Mouse (Mus musculus) myocyte (in vitro differentiated cells): ENCODE measurements around the gene Hsd17b2. TPM values are rescaled to one million over a fixed set of nuclear protein-coding genes. Genes with fewer than 3 reads are reported as not detected.

ENCODE experiments used
- H3K27me3 ChIP-seq: one replicate; pipeline ENCODE4 v1.6.1; 2011; ENCODE audit not compliant: control insufficient read depth, insufficient read depth, insufficient read length
- H3K36me3 ChIP-seq: one replicate; pipeline ENCODE4 v1.6.1; 2011; ENCODE audit not compliant: control insufficient read depth, insufficient read depth
- H3K4me2 ChIP-seq: one replicate; pipeline ENCODE4 v1.6.1; 2011; ENCODE audit warnings: low read depth, control low read depth
- H3K4me3 ChIP-seq: one replicate; pipeline ENCODE4 v1.5.1; 2011; ENCODE audit warnings: mild to moderate bottlenecking, control low read depth, moderate library complexity
- H3K79me2 ChIP-seq: one replicate; pipeline ENCODE4 v1.6.1; 2011; ENCODE audit not compliant: control insufficient read depth, insufficient read depth
- H3ac ChIP-seq: one replicate; pipeline ENCODE4 v1.6.1; 2011; ENCODE audit not compliant: control insufficient read depth, insufficient read length
- CEBPB ChIP-seq: IDR thresholded peaks from 2 replicates; pipeline ENCODE4 v1.6.1; 2011; ENCODE audit warnings: mild to moderate bottlenecking, moderate library complexity; ENCODE audit not compliant: poor library complexity, insufficient read depth, severe bottlenecking
- E2F4 ChIP-seq: IDR thresholded peaks from one replicate; pipeline ENCODE4 v1.6.1; 2011; ENCODE audit warnings: mild to moderate bottlenecking, control low read depth, moderate library complexity; ENCODE audit not compliant: insufficient read depth
- MAX ChIP-seq: IDR thresholded peaks from one replicate; pipeline ENCODE4 v1.6.1; 2011; ENCODE audit warnings: low read depth, mild to moderate bottlenecking, control low read depth
- MYOD1 ChIP-seq, 3 experiments: IDR thresholded peaks; one replicate each; pipeline ENCODE4 v1.6.1; 2011; ENCODE audit warnings: control low read depth in 2 of 3, low read depth in 2 of 3, mild to moderate bottlenecking in 2 of 3, moderate library complexity in 1 of 3; ENCODE audit not compliant: insufficient read length in 2 of 3, control insufficient read depth in 1 of 3
- MYOG ChIP-seq, 3 experiments: IDR thresholded peaks; one replicate each; pipeline ENCODE4 v1.6.1; 2011; ENCODE audit warnings: control low read depth in 2 of 3, low read depth in 2 of 3, mild to moderate bottlenecking in 2 of 3; ENCODE audit not compliant: insufficient read length in 2 of 3, control insufficient read depth in 1 of 3, insufficient read depth in 1 of 3
- POLR2A ChIP-seq: IDR thresholded peaks from one replicate; pipeline ENCODE4 v1.6.1; 2011; ENCODE audit warnings: low read depth, mild to moderate bottlenecking, control low read depth, moderate library complexity; ENCODE audit not compliant: insufficient read length
- POLR2AphosphoS2 ChIP-seq: IDR thresholded peaks from one replicate; pipeline ENCODE4 v1.6.1; 2011; ENCODE audit warnings: low read depth, control low read depth; ENCODE audit not compliant: insufficient read length
- REST ChIP-seq: IDR thresholded peaks from one replicate; pipeline ENCODE4 v1.6.1; 2011; ENCODE audit warnings: mild to moderate bottlenecking, control low read depth, moderate library complexity; ENCODE audit not compliant: insufficient read depth, insufficient read length
- SRF ChIP-seq: IDR thresholded peaks from one replicate; pipeline ENCODE4 v1.6.1; 2011; ENCODE audit warnings: low read depth; ENCODE audit not compliant: control insufficient read depth, insufficient read length
- TCF12 ChIP-seq: IDR thresholded peaks from one replicate; pipeline ENCODE4 v1.6.1; 2011; ENCODE audit warnings: mild to moderate bottlenecking, control low read depth; ENCODE audit not compliant: poor library complexity, insufficient read depth, severe bottlenecking
- TCF3 ChIP-seq: IDR thresholded peaks from one replicate; pipeline ENCODE4 v1.6.1; 2011; ENCODE audit warnings: low read depth, control low read depth; ENCODE audit not compliant: insufficient read length
- USF1 ChIP-seq: IDR thresholded peaks from one replicate; pipeline ENCODE4 v1.6.1; 2011; ENCODE audit warnings: low read depth, mild to moderate bottlenecking, control low read depth, moderate library complexity
- polyA plus RNA-seq: library from polyadenylated mRNA; unstranded; fragments of >200 nt; fragmentation: generic; extraction: Trizol; gene quantifications from one replicate; pipeline ENCODE4 v1.2.1, GENCODE M21; 2012; ENCODE audit warnings: missing spikeins

Hsd17b2 gene
- polyA plus RNA-seq, 1 experiment: not detected

DNA sequence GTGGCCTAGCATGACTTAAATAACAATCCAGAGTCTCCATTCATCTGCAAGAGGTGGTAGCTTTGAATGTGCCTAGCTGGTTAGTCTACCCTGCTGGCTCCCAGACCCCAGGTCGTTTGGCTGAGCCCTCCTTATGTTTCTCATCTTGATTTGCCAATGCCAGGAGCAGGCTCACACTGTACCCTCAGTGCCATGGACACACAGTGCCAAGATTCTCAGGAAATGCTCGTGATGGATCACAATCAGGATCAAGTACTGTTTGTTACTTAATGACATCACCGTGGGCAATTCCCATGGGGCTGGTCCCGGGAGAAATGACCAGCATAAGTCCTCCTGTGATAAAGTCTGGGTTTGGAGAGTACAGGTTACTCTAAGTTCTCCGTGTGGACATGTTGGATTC lies 14.2 kb downstream of the Hsd17b2 start:
- no peaks in the 10 kb centered on the region for H3K79me2 ChIP-seq
- H3ac ChIP-seq: no peak overlapping the region
- TF ChIP-seq MYOG (IDR thresholded peaks at IDR 0.05; ENCODE audit: control insufficient read depth in 1 of 3, insufficient read depth in 1 of 3, insufficient read length in 2 of 3, low read depth in 2 of 3): no peak
- no peak for TF ChIP-seq REST
- TF ChIP-seq SRF: no peak
- TF ChIP-seq USF1: no peak
- TF ChIP-seq TCF3: no peak
- TF ChIP-seq MYOD1 (IDR thresholded peaks at IDR 0.05; ENCODE audit: control insufficient read depth in 1 of 3, insufficient read length in 2 of 3, low read depth in 2 of 3): no peak
- no peak for TF ChIP-seq MAX
- no peak for TF ChIP-seq E2F4
- TF ChIP-seq POLR2AphosphoS2: no peak
- TF ChIP-seq TCF12: no peak
- no peak for TF ChIP-seq CEBPB
- TF ChIP-seq POLR2A: no peak
- H3K36me3 ChIP-seq: no peaks in the 10 kb centered on the region
- H3K4me2 ChIP-seq: no peak overlapping the region
- H3K27me3 ChIP-seq: no peaks in the 10 kb centered on the region
- no peak overlapping the region for H3K4me3 ChIP-seq

DNA sequence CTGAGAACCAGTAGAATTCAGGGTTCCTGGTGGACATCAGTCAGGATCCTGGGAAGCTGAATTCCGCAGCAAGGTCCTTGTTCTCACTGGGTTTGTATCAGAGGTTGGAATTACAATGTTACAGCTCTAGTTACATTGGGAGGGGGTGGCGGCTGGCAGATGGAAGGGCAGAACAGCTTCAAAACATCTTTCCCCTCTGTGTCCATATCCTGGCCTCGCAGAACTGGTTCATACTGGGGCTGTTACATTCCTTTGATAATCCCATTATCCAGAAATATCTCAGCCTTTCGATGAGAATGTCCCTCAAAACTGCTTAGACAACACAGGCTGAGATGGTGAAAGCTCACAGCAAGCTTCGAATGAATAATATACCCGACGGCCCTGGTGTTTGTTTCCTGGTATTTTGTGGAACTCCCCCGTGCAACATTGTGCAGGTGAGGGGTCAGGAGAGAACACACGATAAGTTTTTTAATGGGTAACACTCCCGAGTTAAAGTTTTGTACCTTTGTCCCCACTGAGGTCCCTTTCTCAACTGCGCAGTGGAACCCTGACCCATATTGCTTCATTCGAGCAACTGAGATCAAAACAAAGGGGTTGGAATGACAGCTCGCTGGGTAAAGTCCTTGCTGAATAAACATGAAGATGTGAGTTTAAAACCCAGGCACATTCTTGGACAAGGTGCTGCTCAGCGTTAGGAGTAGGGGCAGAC lies 16.6 kb downstream of the Hsd17b2 start:
- no peak overlapping the region for H3K4me2 ChIP-seq
- H3K4me3 ChIP-seq: no peak overlapping the region
- H3K79me2 ChIP-seq: no peaks in the 10 kb centered on the region
- H3ac ChIP-seq: no peak overlapping the region
- H3K27me3 ChIP-seq: no peaks in the 10 kb centered on the region
- no peak for TF ChIP-seq CEBPB
- TF ChIP-seq REST: no peak
- TF ChIP-seq SRF: no peak
- no peak for TF ChIP-seq POLR2AphosphoS2
- TF ChIP-seq MAX: no peak
- no peak for TF ChIP-seq TCF12
- no peak for TF ChIP-seq MYOD1 (IDR thresholded peaks at IDR 0.05; ENCODE audit: control insufficient read depth in 1 of 3, insufficient read length in 2 of 3, low read depth in 2 of 3)
- TF ChIP-seq E2F4: no peak
- TF ChIP-seq MYOG (IDR thresholded peaks at IDR 0.05; ENCODE audit: control insufficient read depth in 1 of 3, insufficient read depth in 1 of 3, insufficient read length in 2 of 3, low read depth in 2 of 3): no peak
- no peak for TF ChIP-seq POLR2A
- no peak for TF ChIP-seq TCF3
- TF ChIP-seq USF1: no peak
- H3K36me3 ChIP-seq: no peaks in the 10 kb centered on the region

DNA sequence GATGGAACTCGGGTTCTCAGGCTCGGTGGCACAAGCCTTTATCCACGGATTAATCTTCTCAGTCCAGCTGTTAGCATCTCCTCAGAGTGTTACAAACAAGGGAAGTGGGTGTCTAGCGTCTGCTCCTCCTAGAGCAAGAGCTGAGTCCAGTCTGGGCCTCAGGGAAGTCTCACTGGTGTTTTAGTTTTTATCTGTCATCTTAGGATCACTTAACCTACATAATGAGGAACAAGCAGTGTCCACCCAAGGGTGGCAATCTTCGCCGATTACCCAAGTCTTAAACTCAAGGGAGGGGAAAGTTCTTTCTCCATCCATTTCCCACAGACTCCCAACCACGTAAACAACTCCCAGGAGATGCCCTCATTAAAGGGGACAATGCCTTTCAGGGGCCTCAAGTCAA lies 24.8 kb downstream of the Hsd17b2 start:
- no peaks in the 10 kb centered on the region for H3K36me3 ChIP-seq
- H3ac ChIP-seq: no peak overlapping the region
- TF ChIP-seq MYOG (IDR thresholded peaks at IDR 0.05; ENCODE audit: control insufficient read depth in 1 of 3, insufficient read depth in 1 of 3, insufficient read length in 2 of 3, low read depth in 2 of 3): no peak
- no peak for TF ChIP-seq SRF
- no peak overlapping the region for H3K4me3 ChIP-seq
- no peaks in the 10 kb centered on the region for H3K27me3 ChIP-seq
- H3K4me2 ChIP-seq: no peak overlapping the region
- no peaks in the 10 kb centered on the region for H3K79me2 ChIP-seq

DNA sequence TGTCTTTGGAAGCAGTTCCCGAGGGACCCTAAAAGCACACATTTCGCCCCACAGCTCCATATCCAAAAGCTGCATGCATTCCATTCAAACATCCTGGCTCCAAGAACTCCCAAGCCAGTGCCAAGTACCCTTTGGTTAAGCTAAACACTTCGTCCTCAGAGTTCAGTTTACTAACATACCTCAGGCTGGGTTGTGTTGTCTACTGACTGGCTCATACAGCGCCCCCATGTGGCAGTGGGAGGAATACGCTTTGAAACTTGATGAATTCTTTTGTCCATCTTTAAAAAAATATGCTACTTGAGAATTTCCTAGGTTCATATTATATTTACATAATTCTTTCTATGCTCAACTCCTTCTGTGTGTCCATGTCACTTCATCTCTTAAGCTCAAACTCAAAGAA lies 25.9 kb downstream of the Hsd17b2 start:
- no peaks in the 10 kb centered on the region for H3K36me3 ChIP-seq
- H3ac ChIP-seq: no peak overlapping the region
- no peaks in the 10 kb centered on the region for H3K27me3 ChIP-seq
- H3K79me2 ChIP-seq: no peaks in the 10 kb centered on the region
- H3K4me3 ChIP-seq: no peak overlapping the region
- TF ChIP-seq CEBPB (no peak), TCF12 (no peak), POLR2A (no peak), REST (no peak), MAX (no peak), POLR2AphosphoS2 (no peak), MYOG (IDR thresholded peaks at IDR 0.05; ENCODE audit: control insufficient read depth in 1 of 3, insufficient read depth in 1 of 3, insufficient read length in 2 of 3, low read depth in 2 of 3) (no peak), E2F4 (no peak), SRF (no peak), USF1 (no peak), MYOD1 (IDR thresholded peaks at IDR 0.05; ENCODE audit: control insufficient read depth in 1 of 3, insufficient read length in 2 of 3, low read depth in 2 of 3) (no peak), TCF3 (no peak)
- H3K4me2 ChIP-seq: no peak overlapping the region
